Comparison of ENCODE assay signal across 8 mouse cellular contexts in genomic region chr7:137314710-137315543, GRCm38 (mm10). TPM values are rescaled to one million over a fixed set of nuclear protein-coding genes. Genes with fewer than 3 reads are reported as not detected.
DNase-seq lines count a peak whose midpoint lies in the region; ATAC-seq lines count a peak whose summit lies in the region.

No protein-coding gene starts in this region.

- peak; percentile 0; the same call in 1 of the 2 replicates for ATAC-seq in lung, embryonic 16.5 days (ENCODE audit: low read depth)
- ATAC-seq in forebrain, embryonic 14.5 days = no peak
- peak; percentile 22 for ATAC-seq in limb, embryonic 13.5 days (ENCODE audit: low FRiP score, low read depth)
- no peak for ATAC-seq in stomach, embryonic 14.5 days (ENCODE audit: insufficient number of reproducible peaks, insufficient read depth, low FRiP score, low read depth)

- no peak overlapping the region for H3K27ac ChIP-seq in lung, embryonic 16.5 days (ENCODE audit: low read length)
- H3K27ac ChIP-seq in forebrain, embryonic 14.5 days (ENCODE audit: low read depth, low read length) = no peak overlapping the region; the same call in 1 of the 2 replicates
- peak overlapping the region; percentile 88 for H3K27ac ChIP-seq in limb, embryonic 13.5 days
- no peak overlapping the region for H3K27ac ChIP-seq in stomach, embryonic 14.5 days (ENCODE audit: low read length)

- peaks cover 19% of the 10 kb centered on the region for H3K4me1 ChIP-seq in lung, embryonic 16.5 days (replicated peaks; ENCODE audit: control insufficient read depth, insufficient read depth, low read length)
- H3K4me1 ChIP-seq in forebrain, embryonic 14.5 days (ENCODE audit: control insufficient read depth, insufficient read depth, low read length) = peaks cover 22% of the 10 kb centered on the region
- peaks cover 53% of the 10 kb centered on the region for H3K4me1 ChIP-seq in limb, embryonic 13.5 days
- H3K4me1 ChIP-seq in stomach, embryonic 14.5 days (ENCODE audit: control insufficient read depth, insufficient read depth, low read length) = 0 out of 2 replicates have a peak, but pooled peaks cover 8% of the 10 kb centered on the region

- DNase-seq in lung, postnatal 36 days = no peak
- peak; percentile 20 for DNase-seq in forebrain, embryonic 14.5 days (ENCODE audit: low spot score)
- DNase-seq in right cerebral cortex, adult 18-20 months = no peak
- DNase-seq in left cerebral cortex, adult 9 months (ENCODE audit: low spot score in 2 of 2) = no peak
- DNase-seq in layer of hippocampus, adult 9-10 months (ENCODE audit: low spot score) = no peak

- no peak overlapping the region for H3K9ac ChIP-seq in lung, embryonic 16.5 days (ENCODE audit: low read length)
- H3K9ac ChIP-seq in forebrain, embryonic 14.5 days (ENCODE audit: low read length) = 0 out of 2 replicates have a peak overlapping the region, but pooled peaks have one; percentile 25
- H3K9ac ChIP-seq in limb, embryonic 13.5 days = peak overlapping the region; percentile 99
- H3K9ac ChIP-seq in stomach, embryonic 14.5 days (replicated peaks; ENCODE audit: low read depth, low read length) = no peak overlapping the region

- H3K4me2 ChIP-seq in lung, embryonic 16.5 days (ENCODE audit: low read depth, low read length) = peak overlapping the region; percentile 99
- peak overlapping the region; percentile 86 for H3K4me2 ChIP-seq in forebrain, embryonic 14.5 days (ENCODE audit: low read length)
- peak overlapping the region; percentile 91 for H3K4me2 ChIP-seq in limb, embryonic 13.5 days (replicated peaks)
- H3K4me2 ChIP-seq in stomach, embryonic 14.5 days (replicated peaks; ENCODE audit: low read depth, low read length) = peak overlapping the region; percentile 96

- H3K36me3 ChIP-seq in lung, embryonic 16.5 days (ENCODE audit: control insufficient read depth, insufficient read depth, low read length) = no peaks in the 10 kb centered on the region
- H3K36me3 ChIP-seq in forebrain, embryonic 14.5 days (ENCODE audit: control insufficient read depth, insufficient read depth, low read length) = no peaks in the 10 kb centered on the region
- no peaks in the 10 kb centered on the region; the same call in 1 of the 2 replicates for H3K36me3 ChIP-seq in limb, embryonic 13.5 days
- no peaks in the 10 kb centered on the region for H3K36me3 ChIP-seq in stomach, embryonic 14.5 days (ENCODE audit: control insufficient read depth, insufficient read depth, low read length)

- peaks cover 88% of the 10 kb centered on the region for H3K27me3 ChIP-seq in lung, embryonic 16.5 days (ENCODE audit: control insufficient read depth, insufficient read depth, low read depth, low read length)
- H3K27me3 ChIP-seq in forebrain, embryonic 14.5 days (replicated peaks; ENCODE audit: control insufficient read depth, insufficient read depth, low read length) = peaks cover 82% of the 10 kb centered on the region
- peaks cover 63% of the 10 kb centered on the region for H3K27me3 ChIP-seq in limb, embryonic 13.5 days
- peaks cover 58% of the 10 kb centered on the region for H3K27me3 ChIP-seq in stomach, embryonic 14.5 days (ENCODE audit: control insufficient read depth, insufficient read depth, low read length)

- H3K9me3 ChIP-seq in lung, embryonic 16.5 days (ENCODE audit: control insufficient read depth, low read length) = no peaks in the 10 kb centered on the region
- no peaks in the 10 kb centered on the region for H3K9me3 ChIP-seq in forebrain, embryonic 14.5 days (replicated peaks; ENCODE audit: control insufficient read depth, low read length)
- no peaks in the 10 kb centered on the region for H3K9me3 ChIP-seq in limb, embryonic 13.5 days
- H3K9me3 ChIP-seq in stomach, embryonic 14.5 days (ENCODE audit: control insufficient read depth, low read depth, low read length) = no peaks in the 10 kb centered on the region

- H3K4me3 ChIP-seq in lung, embryonic 16.5 days (ENCODE audit: low read length) = peak overlapping the region; percentile 61
- peak overlapping the region; percentile 45; the same call in 1 of the 2 replicates for H3K4me3 ChIP-seq in forebrain, embryonic 14.5 days (ENCODE audit: low read depth, low read length)
- peak overlapping the region; percentile 86 for H3K4me3 ChIP-seq in limb, embryonic 13.5 days
- H3K4me3 ChIP-seq in stomach, embryonic 14.5 days (ENCODE audit: low read depth, low read length) = peak overlapping the region; percentile 54

- under 1% methylated on average over 48 of the region's 48 CpGs for WGBS in lung, embryonic 16.5 days
- 1% methylated on average over 47 of the region's 48 CpGs for WGBS in forebrain, embryonic 14.5 days
- 1% methylated on average over 48 of the region's 48 CpGs for WGBS in limb, embryonic 13.5 days
- under 1% methylated on average over 47 of the region's 48 CpGs for WGBS in stomach, embryonic 14.5 days

RNA-seq across cellular contexts. Expression of gene Ebf3, which starts 0.7 kb away (rescaled TPM):
- 0.18 and 0.23 TPM in 2 replicates for polyA plus RNA-seq in lung, embryonic 16.5 days (2015; fragmentation: Nextera tagmentation; extraction: Ambion mirVana)
- polyA plus RNA-seq in forebrain, embryonic 14.5 days (2014; fragmentation: Nextera tagmentation; extraction: Ambion mirVana) = 0.89 and 1.2 TPM in 2 replicates
- 13.4 and 16.9 TPM in 2 replicates for polyA plus RNA-seq in limb, embryonic 13.5 days (2015; fragmentation: Nextera tagmentation; extraction: Ambion mirVana)
- 1.6 and 1.9 TPM in 2 replicates for polyA plus RNA-seq in stomach, embryonic 14.5 days (2014; fragmentation: Nextera tagmentation; extraction: Ambion mirVana)

Comparison
In these comparisons a context has a peak if more than half of its experiments do, and no peak if none do; other contexts are left out.
1. ATAC-seq: peak in lung, embryonic 16.5 days (single experiment) and limb, embryonic 13.5 days (single experiment); none in forebrain, embryonic 14.5 days (single experiment) and stomach, embryonic 14.5 days (single experiment).
2. H3K9ac ChIP-seq: peak in forebrain, embryonic 14.5 days (single experiment) and limb, embryonic 13.5 days (single experiment); none in lung, embryonic 16.5 days (single experiment) and stomach, embryonic 14.5 days (single experiment).
3. Peak in every context shown above with its lines, with median percentiles within 50 percentile points of each other: H3K4me2 ChIP-seq and H3K4me3 ChIP-seq.